Mouse (Mus musculus) MEL (cell line): ENCODE measurements at regions not wholly inside any gene's neighbourhood (a gene's known extent, or its start where the extent isn't known, plus 50 kb on each side); places are given as distances from the start of the nearest gene placed in this dataset.

Source experiments
- CHD2 ChIP-seq: IDR thresholded peaks from 2 replicates; pipeline ENCODE4 v1.6.1; 2011; ENCODE audit warnings: low read length, improper control_type of control experiment
- CTCF ChIP-seq, 3 experiments: IDR thresholded peaks in 2 of 3; conservative IDR thresholded peaks in 1 of 3; 2 replicates each; pipeline ENCODE4 v1.5.1; 2011 to 2012; ENCODE audit warnings: low read length in 3 of 3, low read depth in 2 of 3, mild to moderate bottlenecking in 2 of 3, improper control_type of control experiment in 1 of 3, inconsistent platforms in 1 of 3, mixed read lengths in 1 of 3, moderate library complexity in 1 of 3; ENCODE audit not compliant: control insufficient read depth in 1 of 3, insufficient read depth in 1 of 3, poor library complexity in 1 of 3, severe bottlenecking in 1 of 3
- EP300 ChIP-seq, 2 experiments: IDR thresholded peaks; 2 replicates each; pipeline ENCODE4 v1.6.1; 2011; ENCODE audit warnings: improper control_type of control experiment in 2 of 2, low read length in 2 of 2, low read depth in 1 of 2, mild to moderate bottlenecking in 1 of 2
- ETS1 ChIP-seq: IDR thresholded peaks from 2 replicates; pipeline ENCODE4 v1.6.1; 2012; ENCODE audit warnings: low read depth, mild to moderate bottlenecking, inconsistent platforms, low read length, improper control_type of control experiment, moderate library complexity
- GABPA ChIP-seq: IDR thresholded peaks from 2 replicates; pipeline ENCODE4 v1.6.1; 2012; ENCODE audit warnings: low read depth, mild to moderate bottlenecking, inconsistent platforms, low read length, improper control_type of control experiment, moderate library complexity
- HCFC1 ChIP-seq: IDR thresholded peaks from 2 replicates; pipeline ENCODE4 v1.6.1; 2012; ENCODE audit warnings: low read depth, mild to moderate bottlenecking, inconsistent platforms, low read length, improper control_type of control experiment, moderate library complexity
- MAX ChIP-seq: IDR thresholded peaks from 2 replicates; pipeline ENCODE4 v1.6.1; 2011; ENCODE audit warnings: low read length, improper control_type of control experiment
- NRF1 ChIP-seq: IDR thresholded peaks from 2 replicates; pipeline ENCODE4 v1.6.1; 2014; ENCODE audit warnings: low read depth, mild to moderate bottlenecking, inconsistent platforms, low read length, improper control_type of control experiment, moderate library complexity; ENCODE audit not compliant: poor library complexity, insufficient read depth, severe bottlenecking
- POLR2A ChIP-seq, 2 experiments: IDR thresholded peaks; 2 replicates each; pipeline ENCODE4 v1.6.1; 2011 to 2012; ENCODE audit warnings: low read length in 2 of 2, mild to moderate bottlenecking in 2 of 2, control low read depth in 1 of 2, improper control_type of control experiment in 1 of 2, low read depth in 1 of 2, moderate library complexity in 1 of 2; ENCODE audit not compliant: control insufficient read depth in 1 of 2, insufficient read depth in 1 of 2, poor library complexity in 1 of 2
- SMC3 ChIP-seq: IDR thresholded peaks from 2 replicates; pipeline ENCODE4 v1.6.1; 2011; ENCODE audit warnings: low read depth, low read length, improper control_type of control experiment
- TCF12 ChIP-seq: IDR thresholded peaks from 2 replicates; pipeline ENCODE4 v1.6.1; 2014; ENCODE audit warnings: low read depth, mild to moderate bottlenecking, inconsistent platforms, low read length, improper control_type of control experiment, moderate library complexity
- USF1 ChIP-seq: IDR thresholded peaks from 2 replicates; pipeline ENCODE4 v1.6.1; 2014; ENCODE audit warnings: low read depth, mild to moderate bottlenecking, inconsistent platforms, low read length, improper control_type of control experiment, moderate library complexity
- ZKSCAN1 ChIP-seq: IDR thresholded peaks from 2 replicates; pipeline ENCODE4 v1.6.1; 2012; ENCODE audit warnings: low read depth, mild to moderate bottlenecking, inconsistent platforms, low read length, improper control_type of control experiment, moderate library complexity

DNA sequence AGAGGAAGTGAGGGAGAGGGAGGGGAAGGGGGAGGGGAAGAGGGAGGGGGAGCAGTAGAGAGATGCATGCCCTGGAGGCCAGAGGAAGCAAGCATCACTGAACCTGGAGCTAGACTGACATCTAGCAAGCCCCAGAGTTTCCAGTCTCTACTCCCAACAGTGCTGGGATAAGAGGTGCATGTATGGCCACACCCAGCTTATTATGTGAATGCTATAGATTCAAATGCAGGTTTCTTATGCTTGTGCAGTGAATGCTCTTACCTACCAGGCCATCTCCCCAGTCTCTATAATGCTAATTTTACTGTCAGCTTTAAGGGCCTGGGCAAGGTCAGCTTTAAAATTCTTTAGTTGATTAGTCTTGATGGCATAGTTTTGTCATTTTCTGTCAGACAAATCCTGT is 271.3 kb upstream of the Thsd7b start:
- TF ChIP-seq SMC3 (no peak), POLR2A (IDR thresholded peaks at IDR 0.05; ENCODE audit: control insufficient read depth in 1 of 2, insufficient read depth in 1 of 2, low read depth in 1 of 2, low read length in 2 of 2, poor library complexity in 1 of 2) (no peak), ZKSCAN1 (no peak), GABPA (no peak), MAX (no peak), CTCF (IDR thresholded peaks at IDR 0.05 in 2 of 3, conservative IDR thresholded peaks at IDR 0.05 in 1 of 3; ENCODE audit: control insufficient read depth in 1 of 3, insufficient read depth in 1 of 3, low read depth in 2 of 3, low read length in 3 of 3, poor library complexity in 1 of 3, severe bottlenecking in 1 of 3) (no peak), HCFC1 (no peak), NRF1 (no peak), TCF12 (no peak), USF1 (no peak), ETS1 (no peak), EP300 (IDR thresholded peaks at IDR 0.05; ENCODE audit: low read depth in 1 of 2, low read length in 2 of 2) (no peak), CHD2 (no peak)
